Mouse (Mus musculus): ENCODE results near the gene Bcl3. TPM values are rescaled to one million over a fixed set of nuclear protein-coding genes. Genes with fewer than 3 reads are reported as not detected.
"Not testable (repeated sequence)": the region's sequence is repeated elsewhere in the genome, so short reads cannot be mapped to it uniquely, and the experiment has no call there.

Bcl3 gene
- total RNA-seq, 2 experiments from 2014 or later = 1.2 TPM

GRCm38 (mm10) chr7:19802995-19803394, 19.6 kb downstream of the Bcl3 start:
- DNase-seq = no peak

GRCm38 (mm10) chr7:19800764-19801163, 21.8 kb downstream of the Bcl3 start:
- DNase-seq = no peak

- peak; percentile 54 for DNase-seq
Measured at GRCm38 (mm10) chr7:19796697-19797588, 25.6 kb downstream of the Bcl3 start, which contains the start of gene Cblc. TSS of gene Cblc (minus strand) at chr7:19796809.

GRCm38 (mm10) chr7:19796254-19796653, 26.3 kb downstream of the Bcl3 start:
- DNase-seq = no peak

- DNase-seq = no peak
Measured at GRCm38 (mm10) chr7:19795236-19795635, 27.3 kb downstream of the Bcl3 start.

- no peak for DNase-seq
Measured at GRCm38 (mm10) chr7:19792701-19793630, 29.6 kb downstream of the Bcl3 start.

DNA sequence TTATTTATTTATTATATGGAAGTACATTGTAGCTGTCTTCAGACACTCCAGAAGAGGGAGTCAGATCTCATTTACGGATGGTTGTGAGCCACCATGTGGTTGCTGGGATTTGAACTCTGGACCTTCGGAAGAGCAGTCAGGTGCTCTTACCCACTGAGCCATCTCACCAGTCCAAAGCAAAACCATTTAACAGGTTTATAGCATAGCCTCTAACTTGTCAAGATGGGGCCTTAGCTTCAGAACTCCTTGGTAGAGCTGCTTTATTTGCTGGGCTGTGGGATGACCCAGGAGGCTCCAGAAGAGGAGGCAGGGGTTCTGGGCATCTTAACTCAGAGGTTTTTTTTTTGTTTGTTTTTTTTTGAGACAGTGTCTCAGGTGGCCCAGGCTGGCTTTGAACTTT, 31.1 kb downstream of the Bcl3 start:
- not testable (repeated sequence) for DNase-seq

GRCm38 (mm10) chr7:19789904-19790347, 32.6 kb downstream of the Bcl3 start:
- DNase-seq = peak; percentile 74

DNA sequence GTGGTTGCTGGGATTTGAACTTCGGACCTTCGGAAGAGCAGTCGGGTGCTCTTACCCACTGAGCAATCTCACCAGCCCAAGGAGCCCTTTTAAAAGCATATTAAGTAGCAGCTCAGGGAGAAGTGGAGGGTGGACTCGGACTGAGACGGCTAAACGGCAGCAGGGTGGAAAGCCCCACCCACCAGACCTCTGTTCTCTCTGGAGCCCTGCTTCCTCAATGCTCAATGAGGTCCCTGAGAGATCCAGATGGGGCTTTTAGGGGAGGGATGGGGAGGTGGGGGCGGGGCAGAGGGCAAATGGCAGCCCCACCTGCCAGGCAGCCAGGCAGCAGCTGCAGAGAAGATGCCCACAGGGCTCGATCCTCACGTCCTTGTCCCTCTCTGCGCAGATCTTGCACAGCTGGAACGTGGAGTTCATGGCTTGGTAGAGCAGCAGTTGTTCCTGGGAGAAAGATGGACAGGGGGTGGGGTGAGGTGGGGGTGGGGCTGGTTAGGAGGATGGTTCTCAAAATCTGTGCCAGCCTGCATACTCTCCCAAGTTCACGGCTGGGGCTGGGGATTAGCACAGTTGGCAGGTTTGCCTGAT, 36.6 kb downstream of the Bcl3 start:
- no peak for DNase-seq

DNA sequence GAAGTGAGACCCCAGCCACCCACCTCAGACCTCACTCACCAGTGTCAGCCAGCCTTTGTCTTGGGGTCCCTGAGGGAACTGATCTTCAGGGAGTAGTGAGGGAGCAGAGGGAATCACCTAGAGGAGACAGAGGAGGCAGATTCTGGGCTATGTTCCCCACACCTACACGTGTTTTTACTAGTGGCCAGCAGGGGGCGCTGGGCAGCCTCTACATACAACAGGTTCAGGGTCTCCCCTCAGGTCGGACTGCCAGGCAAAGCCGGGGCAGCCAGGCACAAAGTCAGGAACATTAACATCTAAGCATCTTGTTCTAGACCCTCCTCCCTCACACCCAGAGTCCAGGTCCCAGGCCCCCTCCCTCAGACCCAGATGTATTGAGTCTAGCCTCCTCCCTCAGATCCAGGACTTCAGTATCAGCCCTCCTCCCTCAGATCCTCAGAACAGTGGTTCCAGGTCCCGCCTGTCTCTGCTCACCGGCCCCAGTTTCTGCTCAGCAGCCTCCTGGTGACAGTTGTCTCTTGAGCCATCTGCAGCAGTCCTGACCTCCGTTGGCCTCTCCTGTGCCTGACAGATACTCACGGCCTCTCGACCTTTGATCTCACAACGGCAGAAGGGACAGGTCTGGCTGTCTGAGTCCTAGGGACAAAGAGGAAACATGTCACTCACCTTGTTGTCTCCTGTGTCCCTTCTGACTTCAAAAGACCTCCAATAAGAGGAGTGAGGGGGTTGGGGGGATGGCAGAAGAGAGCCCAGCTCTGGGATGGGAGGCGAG, 37.6 kb downstream of the Bcl3 start:
- DNase-seq = no peak

DNA sequence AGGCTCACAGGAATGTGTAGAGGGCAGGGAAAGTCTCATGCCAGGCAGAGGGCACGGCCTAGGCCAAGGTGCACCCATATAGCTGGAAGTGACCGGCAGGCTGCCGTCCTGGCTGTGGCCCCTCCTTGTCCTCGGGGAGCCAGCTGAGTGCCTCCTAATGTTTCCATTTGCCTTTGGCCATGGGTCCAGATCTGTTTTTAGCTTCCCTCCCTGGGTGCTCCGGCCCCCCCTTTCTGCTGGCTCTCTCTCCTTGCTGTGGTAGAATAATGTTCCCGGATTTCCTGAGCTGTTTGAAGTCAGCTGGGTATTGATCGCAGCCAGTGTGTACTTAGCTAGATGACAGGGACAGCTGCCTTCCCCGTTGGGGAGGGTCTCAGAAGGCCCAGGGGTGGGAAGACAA, 38.9 kb downstream of the Bcl3 start:
- peak; percentile 83 for DNase-seq

DNA sequence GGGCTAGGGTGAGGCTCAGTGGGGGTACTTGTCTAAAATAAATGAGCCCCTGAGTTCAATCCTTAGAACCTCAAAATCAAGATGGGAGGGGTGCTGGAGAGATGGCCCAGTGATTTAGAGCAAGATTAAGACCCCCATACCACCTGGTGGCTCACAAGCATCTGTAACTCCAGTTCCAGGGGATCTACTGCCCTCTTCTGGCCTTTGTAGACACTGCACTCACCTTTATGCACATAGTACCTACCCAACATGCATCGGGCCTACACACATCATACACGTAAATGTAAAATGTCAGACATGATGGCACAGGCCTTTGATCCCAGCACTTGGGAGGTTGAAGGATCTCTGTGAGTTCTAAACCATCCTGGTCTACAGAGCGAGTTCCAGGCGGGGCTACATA, 39.9 kb downstream of the Bcl3 start:
- no peak for DNase-seq

DNA sequence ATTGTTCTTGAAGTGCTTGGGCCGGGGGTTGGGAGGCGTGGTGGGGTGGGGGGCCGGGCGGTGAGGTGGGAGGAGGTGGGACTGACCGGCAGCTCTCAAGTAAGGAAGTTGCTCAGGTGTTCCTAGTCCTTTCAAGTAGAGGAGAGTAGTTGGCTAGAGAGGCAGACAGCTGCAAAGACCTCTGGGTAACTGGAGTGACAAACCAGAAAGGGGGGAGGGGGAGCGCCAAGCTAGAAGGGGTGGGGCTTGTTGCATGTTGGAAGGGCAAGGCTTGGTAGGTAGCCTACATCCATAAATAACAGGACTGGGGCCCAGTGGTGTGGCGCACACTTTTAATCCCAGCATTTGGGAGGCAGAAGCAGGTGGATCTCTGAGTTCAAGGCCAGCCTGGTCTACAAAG, 40.8 kb downstream of the Bcl3 start:
- no peak for DNase-seq

GRCm38 (mm10) chr7:19779903-19780302, 42.7 kb downstream of the Bcl3 start:
- no peak for DNase-seq

DNA sequence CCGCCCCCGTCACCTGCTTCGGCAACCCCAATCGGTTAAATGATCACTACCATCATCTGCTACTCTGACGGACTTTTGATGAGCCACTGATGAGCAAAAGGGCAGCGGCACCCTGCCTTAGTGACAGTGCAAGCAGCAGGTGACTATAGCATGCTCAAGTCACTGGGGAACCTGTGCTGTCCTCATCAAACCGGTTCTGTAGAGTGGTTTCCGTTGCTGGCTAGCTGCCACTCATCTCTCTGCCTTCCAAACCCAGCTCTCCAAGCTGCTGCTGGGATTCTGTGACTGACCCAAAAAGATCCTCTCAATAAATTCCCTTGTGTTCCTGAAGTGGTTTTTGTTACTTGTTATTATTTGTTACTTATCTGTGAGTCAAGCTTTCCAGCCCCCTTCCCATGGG, 43.9 kb downstream of the Bcl3 start:
- DNase-seq = no peak

GRCm38 (mm10) chr7:19777049-19777723, 45.4 kb downstream of the Bcl3 start:
- peak; percentile 85 for DNase-seq

- no peak for DNase-seq
Measured at GRCm38 (mm10) chr7:19771682-19772081, 50.9 kb downstream of the Bcl3 start.

DNA sequence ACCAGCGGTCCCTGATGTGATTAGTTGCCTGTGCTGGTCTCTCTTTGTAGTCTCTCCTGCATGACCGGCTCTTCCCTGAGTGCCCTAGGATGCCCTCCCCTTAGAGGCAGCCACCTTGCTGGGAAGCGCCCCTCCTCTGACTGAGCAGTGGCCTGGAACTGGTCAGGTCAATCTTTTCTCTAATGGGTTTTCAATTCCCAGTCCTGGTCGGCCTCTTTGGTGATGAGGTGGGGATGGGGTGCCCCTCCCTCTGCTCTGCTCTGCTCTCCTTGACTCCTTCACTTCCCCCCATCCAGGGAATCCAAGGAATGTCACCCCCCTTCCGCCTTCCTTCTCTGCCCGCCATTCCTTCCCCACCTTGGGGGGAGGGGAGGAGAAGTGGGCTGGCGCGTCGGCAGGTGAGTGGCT, 51.6 kb downstream of the Bcl3 start, which contains the start of gene Bcam:
Gene Bcam, minus strand, starts transcription at position 33 of the 408 bp plus-strand sequence.
- DNase-seq = no peak

DNA sequence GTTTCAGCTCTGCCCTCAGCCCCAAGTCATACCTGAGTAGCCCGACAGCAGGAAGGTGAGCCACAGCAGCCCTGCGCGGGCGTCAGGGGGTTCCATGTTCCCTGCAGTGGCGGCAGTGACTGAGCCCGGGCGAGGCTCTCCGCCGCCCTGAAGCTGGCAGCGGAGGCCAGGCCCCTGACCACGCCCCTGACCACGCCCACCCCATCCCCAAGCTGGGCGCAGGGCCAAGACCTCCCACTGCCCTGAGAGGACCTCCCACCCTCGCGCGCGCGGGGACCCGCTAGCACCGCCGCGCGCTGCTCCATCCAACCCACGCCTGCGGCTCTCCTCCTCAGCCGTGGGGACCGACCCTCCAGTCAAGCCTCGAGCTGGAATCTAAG, 52.2 kb downstream of the Bcl3 start:
- DNase-seq = peak; percentile 81

- DNase-seq = no peak
Measured at GRCm38 (mm10) chr7:19769434-19770374, 52.9 kb downstream of the Bcl3 start.
